Mouse (Mus musculus) liver, embryonic 11.5 days (tissue): ENCODE results near the gene Selp. TPM values are rescaled to one million over a fixed set of nuclear protein-coding genes. Genes with fewer than 3 reads are reported as not detected.
A peak's percentile ranks its signal among the peaks of the same experiment; 100 is the strongest.

ENCODE experiments used
- ATAC-seq: fragments of 200-750 bp; cut with Nextera tagmentation; replicated peaks from 2 replicates; pipeline ENCODE4 v1.8.0; 2017; ENCODE audit warnings: moderate number of reproducible peaks, mild to moderate bottlenecking, moderate TSS enrichment, moderate library complexity; ENCODE audit not compliant: low FRiP score
- DNase-seq: peaks from one replicate; pipeline ENCODE4 v3.0.0-alpha.2; 2017; ENCODE audit warnings: low spot score
- H3K27ac ChIP-seq: fragments of 300-500 bp; sonication (generic); 2 replicates; pipeline ENCODE4 v1.5.1; 2014; ENCODE audit warnings: mild to moderate bottlenecking, low read depth, low read length, control low read depth
- H3K27me3 ChIP-seq: fragments of 300-500 bp; sonication (generic); replicated peaks from 2 replicates; pipeline ENCODE4 v1.6.1; 2014; ENCODE audit warnings: low read length, mixed read lengths; ENCODE audit not compliant: control insufficient read depth, insufficient read depth
- H3K36me3 ChIP-seq: fragments of 300-500 bp; sonication (generic); 2 replicates; pipeline ENCODE4 v1.6.1; 2014; ENCODE audit warnings: mild to moderate bottlenecking, low read length, moderate library complexity, mixed read lengths; ENCODE audit not compliant: control insufficient read depth, insufficient read depth
- H3K4me1 ChIP-seq: fragments of 300-500 bp; sonication (generic); replicated peaks from 2 replicates; pipeline ENCODE4 v1.6.1; 2014; ENCODE audit warnings: low read length, mixed read lengths; ENCODE audit not compliant: control insufficient read depth, insufficient read depth
- H3K4me2 ChIP-seq: fragments of 300-500 bp; sonication (generic); 2 replicates; pipeline ENCODE4 v1.6.1; 2014; ENCODE audit warnings: mild to moderate bottlenecking, control low read depth, moderate library complexity
- H3K4me3 ChIP-seq: fragments of 300-500 bp; sonication (generic); 2 replicates; pipeline ENCODE4 v1.5.1; 2014; ENCODE audit warnings: low read depth, low read length, control low read depth
- H3K9ac ChIP-seq: fragments of 300-500 bp; sonication (generic); 2 replicates; pipeline ENCODE4 v1.6.1; 2014; ENCODE audit warnings: low read depth, low read length, control low read depth
- H3K9me3 ChIP-seq: fragments of 300-500 bp; sonication (generic); 2 replicates; pipeline ENCODE4 v1.6.1; 2016; ENCODE audit warnings: low read length, inconsistent platforms, mixed read lengths; ENCODE audit not compliant: control insufficient read depth
- WGBS: fragments of 180-500 bp; shearing (Covaris S2); extraction: QIAGEN DNeasy Blood & Tissue Kit; methylation state at CpG from one replicate; pipeline ENCODE4 v1.1.7; 2014; 5-methylcytosine and 5-hydroxymethylcytosine counted together
- polyA plus RNA-seq: library from polyadenylated mRNA; unstranded; fragments of >200 nt; fragmentation: Nextera tagmentation; extraction: Ambion mirVana; gene quantifications from 2 replicates; pipeline ENCODE4 v1.2.1, GENCODE M21; 2014

The Selp gene
- polyA plus RNA-seq, 1 experiment from 2014 or later, result 0.78 TPM

GRCm38 (mm10) chr1:164176856-164177255, 61.8 kb downstream of the Selp start:
- no peak for ATAC-seq
- Histone ChIP-seq H3K4me1 (no peaks in the 10 kb centered on the region), H3K36me3 (no peaks in the 10 kb centered on the region), H3K4me3 (no peak overlapping the region), H3K4me2 (no peak overlapping the region), H3K27ac (no peak overlapping the region), H3K27me3 (no peaks in the 10 kb centered on the region), H3K9ac (no peak overlapping the region), H3K9me3 (no peaks in the 10 kb centered on the region)
- no peak for DNase-seq

DNA sequence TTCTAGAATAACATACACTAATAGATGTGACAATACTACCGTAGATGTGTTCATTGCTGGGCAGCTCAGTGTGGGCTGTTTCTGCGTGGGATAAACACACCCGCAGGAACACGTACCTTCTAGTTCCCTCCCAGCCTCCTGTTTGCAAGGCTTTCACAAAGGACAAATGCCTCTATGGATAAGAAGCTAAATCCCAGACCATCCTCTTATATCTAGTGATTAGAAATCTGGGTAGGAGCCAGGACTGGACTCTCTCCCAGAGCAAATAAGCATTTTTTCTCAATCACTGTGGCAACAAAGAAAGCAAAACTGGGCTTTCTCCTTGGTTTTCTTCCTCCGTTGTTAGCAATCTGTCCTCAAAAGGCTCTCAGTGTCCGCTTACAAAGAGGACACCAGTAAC, 63.4 kb downstream of the Selp start:
- H3K9ac ChIP-seq, result no peak overlapping the region
- H3K9me3 ChIP-seq, result no peaks in the 10 kb centered on the region
- H3K4me2 ChIP-seq, result no peak overlapping the region
- H3K4me1 ChIP-seq, result no peaks in the 10 kb centered on the region
- H3K27ac ChIP-seq, result no peak overlapping the region
- WGBS, result 78% methylated on average over 6 of the region's 6 CpGs
- ATAC-seq, result no peak
- H3K36me3 ChIP-seq, result no peaks in the 10 kb centered on the region
- H3K4me3 ChIP-seq, result no peak overlapping the region
- H3K27me3 ChIP-seq, result no peaks in the 10 kb centered on the region
- DNase-seq, result no peak

DNA sequence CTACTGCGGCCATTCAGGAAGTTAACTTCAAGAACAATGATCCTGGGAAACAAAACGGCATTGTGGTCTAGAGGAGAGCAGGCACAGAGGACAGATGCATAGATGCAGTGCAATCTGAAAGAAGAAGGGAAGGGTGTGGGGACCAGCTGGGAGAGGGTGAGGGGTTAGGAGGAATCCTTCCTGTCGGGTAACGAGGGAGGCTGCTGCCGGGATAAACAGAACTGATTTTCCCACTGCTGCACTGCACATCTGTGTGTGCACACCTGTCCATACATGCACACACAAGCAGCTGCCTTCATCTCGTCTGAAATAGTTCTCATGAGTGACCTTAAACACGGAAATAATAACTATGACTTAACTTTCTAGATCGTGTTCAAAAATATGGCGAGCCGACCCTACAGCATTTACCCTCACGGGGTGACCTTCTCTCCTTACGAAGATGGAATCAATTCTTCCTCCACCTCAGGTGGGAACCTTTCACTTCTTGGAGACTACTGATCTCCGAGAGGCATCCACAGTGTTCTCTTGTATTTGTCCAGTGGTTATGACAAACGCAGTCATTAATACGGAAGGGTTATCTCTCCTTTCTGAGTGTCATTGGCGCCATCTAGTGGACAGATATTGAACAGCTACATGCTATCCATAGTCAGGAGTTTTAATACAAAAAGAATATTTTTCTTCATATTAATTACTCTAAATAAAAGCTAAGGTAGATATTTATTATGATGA, 69.2 kb downstream of the Selp start:
- Histone ChIP-seq H3K27ac (no peak overlapping the region), H3K27me3 (no peaks in the 10 kb centered on the region), H3K9me3 (no peaks in the 10 kb centered on the region), H3K4me3 (no peak overlapping the region), H3K36me3 (no peaks in the 10 kb centered on the region), H3K4me2 (peak overlapping the region; percentile 44), H3K9ac (no peak overlapping the region), H3K4me1 (no peaks in the 10 kb centered on the region)
- WGBS, result 48% methylated on average over 16 of the region's 16 CpGs
- ATAC-seq (peak; percentile 58; the same call in 1 of the 2 replicates), DNase-seq (no peak)

DNA sequence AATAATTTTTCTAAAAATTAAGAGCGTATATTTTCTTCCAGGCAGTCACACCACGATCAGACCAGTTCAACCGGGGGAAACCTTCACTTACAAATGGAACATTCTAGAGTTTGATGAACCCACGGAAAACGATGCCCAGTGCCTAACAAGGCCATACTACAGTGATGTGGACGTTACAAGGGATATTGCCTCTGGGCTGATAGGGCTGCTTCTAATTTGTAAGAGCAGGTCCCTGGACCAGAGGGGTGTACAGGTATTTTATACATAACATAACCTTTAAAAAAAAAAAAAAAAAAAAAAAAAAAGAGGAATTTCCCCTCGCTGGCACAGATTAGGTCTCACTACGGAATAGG, 69.8 kb downstream of the Selp start:
- H3K9ac ChIP-seq, result no peak overlapping the region
- no peak overlapping the region for H3K4me3 ChIP-seq
- no peaks in the 10 kb centered on the region for H3K36me3 ChIP-seq
- DNase-seq (no peak), ATAC-seq (0 out of 2 replicates have a peak, but pooled peaks have one; percentile 30)
- H3K27ac ChIP-seq, result no peak overlapping the region
- no peaks in the 10 kb centered on the region for H3K4me1 ChIP-seq
- 47% methylated on average over 8 of the region's 8 CpGs for WGBS
- no peaks in the 10 kb centered on the region for H3K9me3 ChIP-seq
- no peak overlapping the region for H3K4me2 ChIP-seq
- no peaks in the 10 kb centered on the region for H3K27me3 ChIP-seq

DNA sequence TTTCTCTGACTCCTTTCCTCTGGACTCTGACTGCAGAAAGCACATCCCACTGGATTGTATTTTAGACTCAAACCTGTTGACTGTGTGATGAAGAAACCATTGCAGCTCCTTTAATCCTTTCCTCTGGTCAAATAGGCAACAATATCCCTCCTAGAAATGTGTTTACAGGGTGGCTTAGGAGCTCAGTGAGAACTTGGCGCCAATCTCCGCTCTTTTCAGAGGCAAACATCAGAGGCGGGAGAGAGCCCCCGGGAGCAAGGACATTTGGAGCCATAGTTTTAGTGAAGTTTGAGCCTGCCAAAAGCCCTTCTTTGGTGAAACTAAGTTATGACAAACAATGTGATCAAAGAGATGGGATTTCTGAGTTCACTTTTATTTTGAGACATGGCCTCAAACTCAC, 70.3 kb downstream of the Selp start:
- H3K9ac ChIP-seq, result no peak overlapping the region
- no peak for DNase-seq
- no peaks in the 10 kb centered on the region for H3K27me3 ChIP-seq
- H3K4me2 ChIP-seq, result no peak overlapping the region
- H3K4me3 ChIP-seq, result no peak overlapping the region
- H3K36me3 ChIP-seq, result no peaks in the 10 kb centered on the region
- WGBS, result 74% methylated on average over 4 of the region's 4 CpGs
- no peaks in the 10 kb centered on the region for H3K4me1 ChIP-seq
- no peak overlapping the region for H3K27ac ChIP-seq
- H3K9me3 ChIP-seq, result no peaks in the 10 kb centered on the region
- ATAC-seq, result no peak

DNA sequence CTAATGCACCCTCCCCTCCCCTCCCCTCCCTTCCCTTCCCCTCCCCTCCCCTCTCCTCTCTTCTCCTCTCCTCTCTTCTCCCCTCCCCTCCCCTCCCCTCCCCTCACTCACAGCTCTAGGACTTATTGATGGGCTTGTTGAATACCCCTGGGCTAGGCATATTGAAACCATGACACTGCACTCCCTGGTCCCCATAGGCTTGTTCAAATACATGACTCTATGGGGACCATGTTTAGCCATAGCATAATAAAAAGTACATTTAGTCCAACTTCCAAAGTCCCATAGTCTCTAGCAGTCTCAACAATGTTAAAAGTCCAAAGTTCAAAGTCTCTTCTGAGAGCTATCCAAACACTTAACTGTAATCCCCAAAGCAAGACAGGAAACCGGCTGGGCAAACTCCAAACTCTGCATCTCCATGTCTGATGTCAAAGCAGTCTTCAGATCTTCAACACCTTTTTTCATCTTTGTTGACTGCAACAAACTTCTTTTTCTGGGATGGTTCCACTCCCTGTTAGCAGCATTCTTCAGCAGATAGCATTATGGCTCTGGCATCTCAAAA, 72.0 kb downstream of the Selp start:
- no peak for DNase-seq
- Histone ChIP-seq H3K9ac (no peak overlapping the region), H3K4me2 (no peak overlapping the region), H3K9me3 (no peaks in the 10 kb centered on the region), H3K27me3 (no peaks in the 10 kb centered on the region), H3K4me1 (no peaks in the 10 kb centered on the region), H3K27ac (no peak overlapping the region), H3K36me3 (no peaks in the 10 kb centered on the region), H3K4me3 (no peak overlapping the region)
- WGBS, result 86% methylated on average over 1 of the region's 1 CpGs
- ATAC-seq, result no peak

- no peak overlapping the region for H3K27ac ChIP-seq
- H3K4me1 ChIP-seq, result no peaks in the 10 kb centered on the region
- DNase-seq (no peak), ATAC-seq (no peak)
- no peak overlapping the region for H3K4me3 ChIP-seq
- H3K36me3 ChIP-seq, result no peaks in the 10 kb centered on the region
- no peaks in the 10 kb centered on the region for H3K9me3 ChIP-seq
- WGBS, result 86% methylated on average over 4 of the region's 4 CpGs
- no peaks in the 10 kb centered on the region for H3K27me3 ChIP-seq
- H3K9ac ChIP-seq, result no peak overlapping the region
- H3K4me2 ChIP-seq, result no peak overlapping the region
Measured at GRCm38 (mm10) chr1:164199551-164199950, 84.5 kb downstream of the Selp start.

Other genes with a start within 250 kb of the Selp start
- gene Scyl3, start 186.2 kb upstream of the Selp start, polyA plus RNA-seq, result 24.5 and 25.6 TPM in 2 replicates
- gene BC055324, start 120.5 kb upstream of the Selp start, polyA plus RNA-seq, result 26.0 and 28.2 TPM in 2 replicates
- gene Mettl18, start 120.4 kb upstream of the Selp start, polyA plus RNA-seq, result 11.4 and 12.1 TPM in 2 replicates
- 0.10 TPM in 1 of 2 replicates, not detected in the other for gene Sele, start 67.0 kb upstream of the Selp start, polyA plus RNA-seq
- gene Sell, start 53.3 kb upstream of the Selp start, polyA plus RNA-seq, result 1.1 and 1.5 TPM in 2 replicates
- gene F5, start 36.6 kb downstream of the Selp start, polyA plus RNA-seq, result 6.5 and 8.1 TPM in 2 replicates
- 26.6 and 31.0 TPM in 2 replicates for gene Slc19a2, start 133.8 kb downstream of the Selp start, polyA plus RNA-seq
- 7.1 and 9.4 TPM in 2 replicates for gene Ccdc181, start 160.3 kb downstream of the Selp start, polyA plus RNA-seq
- 20.9 and 22.0 TPM in 2 replicates for gene Nme7, start 188.9 kb downstream of the Selp start, polyA plus RNA-seq
- 19.7 and 22.3 TPM in 2 replicates for gene Blzf1, start 192.2 kb downstream of the Selp start, polyA plus RNA-seq